Mouse (Mus musculus) adrenal gland, adult (tissue): ENCODE results near the gene Tead1.

Experiments
- DNase-seq, 2 experiments: peaks; one replicate each; pipeline ENCODE4 v3.0.0; 2022 to 2023; ENCODE audit warnings: low spot score in 1 of 2; ENCODE audit not compliant: inconsistent age in 2 of 2

Gene Tead1

GRCm38 (mm10) chr7:112852149-112852839, 173.2 kb downstream of the Tead1 start:
- peak in 1 of 2 experiments; percentile 40 for DNase-seq

DNA sequence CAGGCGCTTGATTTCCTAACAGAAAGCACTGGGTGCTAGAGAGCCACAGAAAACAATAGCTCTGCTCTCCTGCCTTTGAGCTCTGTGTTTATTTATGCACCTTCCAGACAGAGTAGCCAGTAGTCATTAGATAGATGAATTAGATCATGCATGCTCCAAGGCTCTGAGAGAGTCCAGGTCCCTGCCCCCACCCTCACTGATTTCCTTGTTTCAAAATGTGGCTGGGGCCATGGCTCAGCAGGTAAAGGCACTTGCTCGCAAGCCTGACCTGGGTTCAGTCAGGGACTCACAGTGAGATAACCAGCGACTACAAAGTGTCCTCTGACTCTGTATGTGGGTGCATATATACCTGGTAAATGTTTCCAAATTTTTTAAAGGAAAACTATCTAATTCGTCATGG, 174.7 kb downstream of the Tead1 start:
- DNase-seq: peak in 1 of 2 experiments; percentile 37

- no peak for DNase-seq
Measured at GRCm38 (mm10) chr7:112854516-112854915, 175.4 kb downstream of the Tead1 start.

GRCm38 (mm10) chr7:112855419-112855818, 176.3 kb downstream of the Tead1 start:
- DNase-seq: no peak

DNA sequence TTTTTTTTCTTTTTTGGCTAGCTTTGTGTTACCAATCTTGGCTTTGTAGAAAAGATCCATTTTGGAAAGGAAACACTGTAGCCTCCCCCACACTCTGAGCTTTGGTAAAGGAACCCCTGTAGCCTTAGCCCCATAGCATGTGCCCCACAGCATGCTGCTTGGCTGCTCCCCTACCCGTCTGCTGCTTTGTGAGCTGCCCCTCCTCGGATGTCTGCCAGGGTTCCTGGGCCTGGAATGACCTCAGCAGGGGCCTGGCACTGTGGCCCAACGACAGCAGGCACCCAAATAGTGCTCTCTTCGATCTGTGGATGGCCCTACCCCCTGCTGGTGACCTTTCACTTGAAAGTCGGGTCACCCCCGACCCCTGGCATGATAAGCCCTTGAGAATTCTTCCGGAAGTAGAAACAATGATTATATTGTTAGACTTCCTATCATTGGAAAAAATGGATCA, 177.0 kb downstream of the Tead1 start:
- peak; percentile 35 to 68 for DNase-seq

DNA sequence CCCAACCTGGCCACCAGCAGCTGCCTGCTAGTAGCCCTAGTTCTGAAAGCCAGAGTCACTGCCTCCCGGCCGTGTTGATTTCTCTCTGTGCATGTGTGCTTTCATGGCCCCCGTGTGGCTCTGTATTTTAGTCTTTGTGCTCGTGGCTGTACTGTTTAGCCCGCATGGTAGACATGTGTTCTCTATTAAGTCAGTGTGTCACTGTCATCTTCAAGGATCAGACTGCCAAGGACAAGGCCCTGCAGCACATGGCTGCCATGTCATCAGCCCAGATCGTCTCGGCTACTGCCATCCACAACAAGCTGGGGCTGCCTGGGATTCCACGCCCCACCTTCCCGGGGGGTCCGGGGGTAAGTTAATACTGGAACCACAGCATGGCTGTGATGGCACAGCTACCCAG, 177.5 kb downstream of the Tead1 start:
- peak; percentile 63 to 87 for DNase-seq

DNA sequence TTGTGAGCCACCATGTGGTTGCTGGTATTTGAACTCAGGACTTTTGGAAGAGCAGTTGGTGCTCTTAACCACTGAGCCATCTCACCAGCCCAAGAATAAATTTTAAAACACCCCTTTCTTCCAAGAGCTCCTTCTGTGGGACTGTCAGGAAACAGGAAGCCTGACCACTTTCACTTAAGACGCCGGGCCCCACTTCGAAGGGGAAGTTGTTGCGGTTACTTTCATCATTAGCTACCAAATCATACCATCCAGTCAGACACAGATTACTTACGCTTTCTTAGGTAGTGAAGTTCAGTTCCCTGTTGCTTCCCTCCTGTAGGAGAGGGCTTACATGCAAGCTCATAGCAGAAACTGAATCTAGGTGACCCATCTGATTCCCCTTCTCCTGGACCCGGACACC, 180.8 kb downstream of the Tead1 start:
- DNase-seq: no peak

- no peak for DNase-seq
Measured at GRCm38 (mm10) chr7:112862086-112862485, 183.0 kb downstream of the Tead1 start.

DNA sequence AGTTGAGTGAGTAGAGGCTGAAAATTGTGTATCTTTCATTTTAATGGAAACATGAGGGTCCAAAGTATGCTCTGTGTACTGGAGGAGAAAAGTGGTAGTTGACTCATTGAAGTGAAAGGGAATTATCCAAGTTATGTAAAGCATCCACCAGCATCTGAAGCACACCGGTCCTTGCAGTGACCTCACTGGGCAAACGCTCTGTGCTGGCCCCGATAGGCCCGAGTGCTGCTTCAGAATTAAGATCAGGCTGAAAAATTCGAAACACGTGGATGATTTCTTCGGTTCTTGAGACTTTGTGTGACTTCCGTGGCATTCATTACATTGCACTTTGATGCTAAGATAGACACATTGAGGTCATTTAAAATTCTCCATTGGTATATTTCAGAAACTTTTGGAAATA, 185.1 kb downstream of the Tead1 start:
- DNase-seq: no peak

DNA sequence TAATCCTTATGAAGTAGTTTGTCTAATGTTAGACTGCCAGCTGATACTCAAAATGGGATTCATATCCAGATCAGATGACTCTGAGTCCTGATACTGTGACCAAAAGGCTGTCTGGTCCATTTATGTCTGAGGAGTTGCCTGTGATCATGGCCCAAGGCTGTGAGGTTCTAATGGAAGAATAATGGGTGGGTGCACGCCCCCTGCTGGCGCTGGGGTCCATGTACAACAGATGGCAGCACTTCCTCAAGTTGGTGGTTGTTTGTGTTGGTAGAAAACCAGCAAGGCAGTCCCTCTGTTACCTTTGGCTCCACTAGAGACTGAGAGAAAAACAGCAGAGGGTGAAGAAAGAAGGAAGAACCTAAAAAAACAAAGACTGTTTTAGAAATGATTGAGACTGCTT, 186.6 kb downstream of the Tead1 start:
- peak; percentile 77 to 89 for DNase-seq

GRCm38 (mm10) chr7:112868551-112869465, 189.7 kb downstream of the Tead1 start:
- DNase-seq: peak; percentile 58 to 89

DNA sequence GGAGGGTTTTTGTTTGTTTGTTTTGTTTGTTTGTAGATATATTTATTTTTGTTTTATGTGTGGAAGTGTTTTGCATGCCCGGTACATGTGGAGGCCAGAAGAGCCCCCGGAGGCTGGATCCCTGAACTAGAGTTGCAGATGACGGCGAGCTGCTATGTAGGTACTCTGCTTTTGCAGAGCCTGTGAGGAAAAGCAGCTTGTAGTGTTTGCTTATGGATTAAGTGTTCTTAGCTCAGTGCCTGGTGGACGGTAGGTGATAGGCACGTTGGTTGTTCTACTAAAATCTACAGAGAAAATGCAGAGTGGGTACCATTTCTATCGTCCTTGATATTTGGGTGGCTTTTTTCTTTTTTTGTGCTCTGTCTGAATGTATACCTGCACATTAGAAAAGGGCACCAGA, 192.6 kb downstream of the Tead1 start:
- DNase-seq: no peak

DNA sequence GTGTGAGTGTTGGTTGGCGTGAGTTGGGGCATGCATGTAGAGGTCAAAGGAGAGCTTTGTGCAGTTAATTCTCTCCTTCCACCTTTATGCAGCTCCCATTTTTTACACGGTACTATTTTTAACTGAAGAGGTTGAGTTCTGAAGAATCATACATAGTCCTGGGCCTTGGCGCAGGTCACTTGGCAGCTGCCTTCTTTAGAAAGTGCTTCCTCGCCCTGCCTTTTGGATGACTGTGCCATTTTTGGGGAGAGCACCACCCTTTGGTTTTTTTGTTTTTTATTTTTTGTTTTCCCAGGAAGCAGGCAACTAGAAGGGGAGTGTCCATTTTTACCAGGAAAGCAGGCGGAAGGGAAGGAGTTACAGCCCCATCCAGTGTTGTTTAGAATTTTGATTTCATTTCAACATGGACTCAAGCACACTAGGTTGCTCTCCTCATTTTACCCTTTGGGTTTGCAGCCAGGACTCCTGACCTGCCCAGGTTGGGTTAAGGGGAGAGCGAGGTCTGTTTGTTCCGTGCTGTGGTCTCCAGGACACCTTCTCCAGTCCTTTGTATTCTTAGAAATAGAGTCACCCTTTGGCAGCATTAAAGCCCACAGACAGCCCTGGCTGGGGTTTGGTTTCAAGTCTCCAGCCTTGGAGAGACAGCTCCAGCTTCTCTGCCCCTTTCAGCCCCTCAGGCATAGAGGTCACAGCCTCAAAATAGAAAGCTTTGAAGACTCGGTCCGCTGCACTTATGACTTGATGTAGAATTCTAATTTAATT, 193.5 kb downstream of the Tead1 start:
- DNase-seq: no peak

DNA sequence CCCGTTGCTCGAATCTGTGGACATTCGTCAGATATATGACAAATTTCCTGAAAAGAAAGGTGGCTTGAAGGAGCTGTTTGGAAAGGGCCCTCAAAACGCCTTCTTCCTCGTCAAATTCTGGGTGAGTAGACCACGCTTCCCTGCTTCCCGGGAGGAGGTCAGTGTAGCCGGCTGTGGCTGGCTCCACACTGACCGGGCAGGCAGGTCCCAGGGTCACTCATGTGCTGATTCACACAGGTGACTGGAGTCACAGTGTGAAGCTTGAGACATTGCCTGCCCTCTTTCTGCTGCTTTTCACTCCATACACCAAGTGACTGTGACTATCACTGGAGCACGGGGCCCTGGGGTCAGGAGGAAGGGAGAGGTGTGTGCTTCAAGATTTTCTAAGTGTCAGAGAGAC, 197.0 kb downstream of the Tead1 start:
- DNase-seq: no peak

- peak; percentile 68 to 85 for DNase-seq
Measured at GRCm38 (mm10) chr7:112883791-112884274, 204.7 kb downstream of the Tead1 start.

- DNase-seq: no peak
Measured at GRCm38 (mm10) chr7:112885546-112885945, 206.4 kb downstream of the Tead1 start.

DNA sequence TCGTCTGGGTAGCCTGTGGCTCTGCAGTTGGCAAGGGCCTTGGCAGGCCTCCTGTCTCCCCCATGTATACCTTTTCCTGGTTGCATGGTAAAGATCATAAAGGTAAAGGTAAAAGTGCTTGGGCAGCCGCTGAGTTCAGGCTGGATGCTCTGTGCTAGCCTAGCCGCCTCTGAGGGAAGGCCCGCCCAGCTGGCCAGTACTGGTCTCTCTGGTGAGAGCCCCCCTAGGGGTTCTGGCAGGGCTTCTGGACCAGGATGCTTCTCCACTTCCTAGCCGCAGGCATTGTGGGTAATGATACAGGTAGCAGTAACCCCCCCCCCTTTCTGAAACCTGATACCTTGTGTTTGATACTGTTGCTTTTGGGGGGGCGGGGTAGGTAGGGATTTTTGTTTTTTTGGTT, 212.8 kb downstream of the Tead1 start:
- DNase-seq: no peak

- no peak for DNase-seq
Measured at GRCm38 (mm10) chr7:112892595-112892994, 213.5 kb downstream of the Tead1 start.

DNA sequence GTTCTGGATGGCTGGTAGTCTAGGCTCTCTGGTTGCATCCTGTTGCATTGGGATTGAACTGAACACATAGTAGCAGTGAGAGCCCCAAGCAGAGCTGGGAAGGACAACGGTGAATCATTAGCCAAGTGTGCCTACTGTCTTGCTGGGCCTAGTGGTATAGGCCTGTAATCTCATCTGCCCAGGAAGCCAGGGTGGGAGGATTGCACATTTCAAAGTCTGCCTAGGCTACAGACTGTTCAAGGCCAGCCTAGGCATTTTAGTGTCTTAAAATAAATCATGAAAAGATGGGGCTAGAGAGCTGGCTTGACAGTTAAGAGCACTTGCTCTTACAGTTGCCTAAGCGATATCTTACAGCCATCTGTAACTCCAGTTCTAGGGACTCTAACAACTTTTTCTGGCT, 217.2 kb downstream of the Tead1 start:
- DNase-seq: peak; percentile 65 to 70

GRCm38 (mm10) chr7:112901710-112902109, 222.6 kb downstream of the Tead1 start:
- no peak for DNase-seq

DNA sequence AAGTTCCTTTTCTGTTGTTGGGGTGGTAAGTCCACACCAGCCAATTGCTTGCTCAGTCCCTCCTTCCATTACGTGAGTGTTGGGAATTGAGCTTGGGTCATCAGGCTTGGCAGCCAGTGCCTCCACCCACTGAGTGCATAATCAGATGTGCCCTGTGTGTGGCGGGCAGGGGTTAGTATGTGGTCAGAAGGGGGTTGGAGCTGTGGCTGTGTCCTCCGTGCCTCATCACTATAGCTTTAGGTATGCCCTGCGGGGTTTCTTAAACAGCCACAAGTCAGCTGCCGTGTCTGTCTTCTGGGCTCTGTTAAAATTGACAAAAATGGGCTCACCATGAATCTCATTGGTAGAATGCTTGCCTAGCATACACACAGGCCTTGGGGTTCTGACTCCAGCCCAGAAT, 227.7 kb downstream of the Tead1 start:
- DNase-seq: no peak
